Mouse (Mus musculus) cerebellum, adult (tissue): ENCODE results near the gene Ttc7b.

ENCODE experiments used
- ATAC-seq: cut with Nextera tagmentation; 2 replicates; pipeline ENCODE4 v1.9.2; 2017; ENCODE audit warnings: mild to moderate bottlenecking, moderate library complexity, mixed read lengths; ENCODE audit not compliant: insufficient number of reproducible peaks, low FRiP score, low TSS enrichment

Ttc7b gene

GRCm38 (mm10) chr12:100493211-100493610, 27.4 kb downstream of the Ttc7b start:
- ATAC-seq = no peak

DNA sequence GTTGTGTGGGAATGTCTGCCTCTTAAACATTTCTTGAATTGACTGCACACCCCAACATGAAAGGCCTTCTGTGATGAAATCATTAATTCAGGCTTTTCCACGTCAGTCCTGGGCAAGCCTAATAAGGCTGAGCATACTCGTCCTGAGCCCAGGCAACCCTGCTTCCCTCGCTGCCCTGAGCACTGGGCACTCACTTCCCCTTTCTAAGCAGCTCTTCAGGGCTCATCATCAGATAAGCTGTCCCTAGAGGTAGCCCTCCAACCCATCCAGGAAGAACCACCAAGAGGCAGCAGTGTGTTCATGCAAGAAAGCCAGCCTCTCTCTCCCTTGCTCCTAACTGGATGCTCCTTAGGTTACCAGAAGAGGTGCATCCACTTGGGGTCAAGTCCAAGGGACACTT, 27.9 kb downstream of the Ttc7b start:
- ATAC-seq = no peak

- ATAC-seq = peak; percentile 50
Observed at GRCm38 (mm10) chr12:100491967-100492611, 28.5 kb downstream of the Ttc7b start.

GRCm38 (mm10) chr12:100489799-100490198, 30.8 kb downstream of the Ttc7b start:
- no peak for ATAC-seq

GRCm38 (mm10) chr12:100488368-100488767, 32.3 kb downstream of the Ttc7b start:
- no peak for ATAC-seq

DNA sequence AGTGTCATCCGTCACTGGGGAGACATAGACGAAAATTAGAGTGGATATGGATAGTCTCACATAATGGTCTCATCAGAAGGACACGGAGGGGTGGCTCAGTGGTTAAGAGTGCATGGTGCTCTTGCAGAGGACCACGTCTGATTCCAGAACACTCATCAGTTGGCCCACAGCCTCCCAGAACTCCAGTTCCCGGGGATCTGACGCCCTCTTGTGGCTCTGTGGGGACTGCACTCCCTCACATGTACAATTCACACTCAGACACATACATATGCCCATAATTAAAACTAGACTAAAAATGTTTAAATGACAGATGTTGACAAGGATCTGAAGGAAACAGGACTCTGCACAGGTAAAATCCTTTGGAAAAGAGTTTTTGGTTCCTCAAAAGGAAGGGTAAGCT, 34.4 kb downstream of the Ttc7b start:
- no peak for ATAC-seq

- no peak for ATAC-seq
Observed at GRCm38 (mm10) chr12:100483054-100483453, 37.6 kb downstream of the Ttc7b start.

GRCm38 (mm10) chr12:100482255-100482654, 38.4 kb downstream of the Ttc7b start:
- no peak for ATAC-seq

- no peak for ATAC-seq
Observed at GRCm38 (mm10) chr12:100481443-100482026, 39.1 kb downstream of the Ttc7b start.

- no peak for ATAC-seq
Observed at GRCm38 (mm10) chr12:100480642-100481442, 39.8 kb downstream of the Ttc7b start.

- ATAC-seq = no peak
Observed at GRCm38 (mm10) chr12:100479892-100480621, 40.6 kb downstream of the Ttc7b start.

DNA sequence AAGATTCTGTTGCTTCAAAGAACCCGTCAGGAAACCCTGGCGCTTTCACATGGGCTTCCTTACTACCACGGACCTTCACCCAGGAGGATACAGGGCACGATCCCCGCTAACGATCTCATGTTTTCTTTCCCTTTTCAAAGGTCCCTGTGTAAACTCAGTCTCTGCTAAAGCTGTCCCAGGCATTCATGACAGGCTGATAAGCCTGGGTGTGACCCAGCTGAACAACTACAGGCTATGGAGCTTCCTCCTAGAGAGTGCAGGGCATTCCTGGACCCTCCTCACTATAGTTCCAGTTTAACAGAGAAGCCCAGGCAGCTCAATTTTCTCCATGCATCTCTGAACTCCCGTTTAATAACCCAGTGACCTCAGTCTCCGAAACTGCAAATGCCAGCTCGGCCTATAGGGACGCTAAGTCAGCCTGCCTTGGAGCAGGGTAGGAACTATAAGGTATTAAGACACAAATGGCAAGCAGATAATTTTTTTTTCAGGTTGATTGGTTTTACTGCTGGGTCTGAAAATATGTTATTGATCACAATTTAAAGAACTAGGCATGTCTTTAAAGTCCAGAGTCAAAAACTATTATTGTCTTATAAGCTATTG, 41.3 kb downstream of the Ttc7b start:
- no peak for ATAC-seq

GRCm38 (mm10) chr12:100478615-100479014, 42.0 kb downstream of the Ttc7b start:
- ATAC-seq = 0 out of 2 replicates have a peak, but pooled peaks have one; percentile 28

DNA sequence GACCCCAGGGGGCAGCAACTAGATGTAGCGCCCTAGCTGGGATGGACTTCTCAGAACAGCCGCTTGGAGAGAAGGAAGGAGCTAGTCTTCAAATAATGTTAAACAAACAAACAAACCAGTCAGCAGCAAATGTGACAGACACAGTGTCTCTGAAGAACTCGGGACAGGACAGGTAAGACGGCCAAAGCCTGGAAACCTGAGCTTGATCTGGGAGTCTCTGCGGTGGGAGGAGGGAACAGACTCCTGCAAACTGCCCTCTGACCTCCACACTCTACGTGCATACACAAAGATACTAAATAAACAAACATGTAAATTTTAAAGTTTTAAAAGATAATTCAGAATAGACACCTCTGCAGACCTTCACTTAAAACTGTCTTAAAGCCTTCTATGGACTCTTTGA, 42.5 kb downstream of the Ttc7b start:
- ATAC-seq = no peak

- no peak for ATAC-seq
Observed at GRCm38 (mm10) chr12:100477474-100477873, 43.2 kb downstream of the Ttc7b start.

GRCm38 (mm10) chr12:100476351-100476750, 44.3 kb downstream of the Ttc7b start:
- no peak for ATAC-seq

DNA sequence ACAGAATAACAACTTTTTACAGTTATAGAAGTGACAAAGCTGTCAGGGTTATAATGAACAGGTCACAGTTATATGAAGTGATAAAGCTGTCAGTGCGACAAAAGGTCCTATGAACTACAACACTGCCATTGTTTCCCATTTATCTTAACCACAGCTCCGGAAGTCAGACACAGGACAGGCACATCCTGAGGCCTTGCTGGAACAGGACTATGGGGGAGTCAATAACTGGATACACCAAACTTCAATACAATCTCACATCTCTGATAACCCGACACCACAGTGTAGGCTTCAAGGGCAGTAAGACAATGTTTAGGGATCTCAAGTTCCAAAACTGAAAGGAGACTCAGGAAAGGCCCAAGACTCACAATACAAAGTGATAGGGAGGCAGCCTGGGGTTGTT, 45.1 kb downstream of the Ttc7b start:
- no peak for ATAC-seq

DNA sequence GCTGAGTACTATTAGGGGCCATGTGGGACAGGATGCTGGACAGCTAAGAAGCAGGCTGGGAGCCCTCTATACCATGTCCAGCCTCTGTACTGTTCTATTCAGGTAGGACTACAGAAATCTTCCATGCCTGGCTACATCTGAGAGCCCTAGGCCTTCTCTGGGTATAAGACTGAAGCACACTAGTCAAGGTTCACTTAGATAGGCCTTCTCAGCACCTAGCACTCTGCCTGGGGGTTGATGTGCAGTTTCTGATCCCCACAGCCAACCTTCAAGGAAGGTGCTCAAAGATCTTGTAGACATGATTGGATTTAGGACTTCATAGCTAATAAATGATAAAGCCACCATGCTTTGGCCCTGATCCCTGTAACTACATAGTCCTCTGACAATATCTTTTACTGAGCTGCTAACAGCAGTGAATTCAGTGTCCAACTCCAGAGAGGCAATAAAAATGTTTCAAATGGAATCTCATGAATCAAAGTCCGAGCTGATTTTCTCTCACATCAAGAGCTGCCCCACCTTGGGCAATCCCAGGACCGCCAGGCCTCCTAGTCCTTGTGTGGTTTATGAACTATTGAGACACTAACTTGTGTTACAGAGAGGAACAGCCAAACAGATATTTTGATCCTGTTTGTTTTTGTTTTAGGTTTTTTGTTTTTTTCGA, 45.8 kb downstream of the Ttc7b start:
- ATAC-seq = no peak

DNA sequence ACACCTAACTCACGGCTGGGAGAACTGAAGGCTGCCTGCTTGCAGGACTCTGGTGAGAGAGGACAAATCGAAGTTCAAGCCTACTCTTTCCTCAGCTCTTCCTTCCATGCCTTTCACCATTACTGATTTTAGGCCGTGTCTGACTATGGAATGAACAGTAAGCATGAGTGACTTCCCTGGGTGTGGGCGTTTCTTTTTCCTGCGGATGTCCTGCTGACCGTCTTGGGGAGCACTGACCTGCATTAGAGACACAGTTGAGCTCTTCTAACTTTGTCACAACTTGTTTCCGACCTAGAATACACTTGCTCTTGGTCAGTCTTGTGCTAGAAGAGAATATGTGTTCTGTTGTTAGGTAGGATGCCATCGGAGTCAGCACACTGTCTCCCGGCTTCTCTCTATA, 50.3 kb downstream of the Ttc7b start:
- no peak for ATAC-seq
